Mouse (Mus musculus): ENCODE data around the gene Cyp4f16. TPM values are rescaled to one million over a fixed set of nuclear protein-coding genes. Genes with fewer than 3 reads are reported as not detected.
"Not testable (repeated sequence)": the region's sequence is repeated elsewhere in the genome, so short reads cannot be mapped to it uniquely, and the experiment has no call there.

Gene Cyp4f16
- polyA plus RNA-seq, 1 experiment from 2014 or later, result 23.9 TPM

GRCm38 (mm10) chr17:32554368-32554767 is 18.0 kb downstream of the Cyp4f16 start:
- ATAC-seq (ENCODE audit: low FRiP score, low read depth); H3K9me3 ChIP-seq; H3K27me3 ChIP-seq; H3K4me3 ChIP-seq; H3K9ac ChIP-seq; H3K36me3 ChIP-seq; H3K4me1 ChIP-seq; H3K27ac ChIP-seq; H3K4me2 ChIP-seq (replicated peaks): not testable (repeated sequence)
- WGBS, result 75% methylated on average over 9 of the region's 9 CpGs

- not testable (repeated sequence) for H3K4me2 ChIP-seq (replicated peaks); H3K4me1 ChIP-seq; H3K9ac ChIP-seq; H3K4me3 ChIP-seq; H3K27ac ChIP-seq; H3K27me3 ChIP-seq; ATAC-seq (ENCODE audit: low FRiP score, low read depth); H3K36me3 ChIP-seq
- H3K9me3 ChIP-seq, result peaks cover 11% of the 10 kb centered on the region
- 84% methylated on average over 2 of the region's 2 CpGs for WGBS
Measured at GRCm38 (mm10) chr17:32563301-32563700, 26.9 kb downstream of the Cyp4f16 start.

GRCm38 (mm10) chr17:32573286-32573685 is 36.9 kb downstream of the Cyp4f16 start:
- not testable (repeated sequence) for H3K4me2 ChIP-seq (replicated peaks); ATAC-seq (ENCODE audit: low FRiP score, low read depth); H3K27ac ChIP-seq; H3K27me3 ChIP-seq; H3K36me3 ChIP-seq; H3K4me1 ChIP-seq; H3K9me3 ChIP-seq; H3K4me3 ChIP-seq; H3K9ac ChIP-seq
- WGBS, result 73% methylated on average over 2 of the region's 2 CpGs

GRCm38 (mm10) chr17:32577496-32578186 is 41.3 kb downstream of the Cyp4f16 start:
- Histone ChIP-seq H3K36me3 (no peaks in the 10 kb centered on the region), H3K4me3 (no peak overlapping the region), H3K4me1 (no peaks in the 10 kb centered on the region; the same call in 1 of the 2 replicates), H3K27me3 (no peaks in the 10 kb centered on the region), H3K27ac (no peak overlapping the region), H3K4me2 (replicated peaks) (no peak overlapping the region), H3K9ac (no peak overlapping the region), H3K9me3 (no peaks in the 10 kb centered on the region)
- 47% methylated on average over 7 of the region's 7 CpGs for WGBS
- no peak for ATAC-seq (ENCODE audit: low FRiP score, low read depth)

- Histone ChIP-seq H3K27me3 (no peaks in the 10 kb centered on the region), H3K4me1 (no peaks in the 10 kb centered on the region)
Measured at GRCm38 (mm10) chr17:32596494-32596893, 60.1 kb downstream of the Cyp4f16 start.

More at GRCm38 (mm10) chr17:32596494-32596893, 60.1 kb downstream of the Cyp4f16 start:
- H3K9ac ChIP-seq, result no peak overlapping the region
- no peak overlapping the region for H3K4me2 ChIP-seq (replicated peaks)
- no peak overlapping the region for H3K4me3 ChIP-seq
- H3K27ac ChIP-seq, result no peak overlapping the region
- WGBS, result 85% methylated on average over 18 of the region's 18 CpGs
- no peak for ATAC-seq (ENCODE audit: low FRiP score, low read depth)
- H3K9me3 ChIP-seq, result peaks cover 6% of the 10 kb centered on the region; the same call in 1 of the 2 replicates
- H3K36me3 ChIP-seq, result no peaks in the 10 kb centered on the region

Other genes with a start within 250 kb of the Cyp4f16 start
- 110 and 123 TPM in 2 replicates for gene Akap8, start 215.3 kb upstream of the Cyp4f16 start, polyA plus RNA-seq (2015; fragmentation: Nextera tagmentation; extraction: Ambion mirVana)
- 106 and 116 TPM in 2 replicates for gene Akap8l, start 186.0 kb upstream of the Cyp4f16 start, polyA plus RNA-seq (2015; fragmentation: Nextera tagmentation; extraction: Ambion mirVana)
- 23.4 and 25.2 TPM in 2 replicates for gene Wiz, start 147.1 kb upstream of the Cyp4f16 start, polyA plus RNA-seq (2015; fragmentation: Nextera tagmentation; extraction: Ambion mirVana)
- 0.85 and 1.1 TPM in 2 replicates for gene Rasal3, start 133.0 kb upstream of the Cyp4f16 start, polyA plus RNA-seq (2015; fragmentation: Nextera tagmentation; extraction: Ambion mirVana)
- gene Pglyrp2, start 112.4 kb upstream of the Cyp4f16 start, polyA plus RNA-seq (2015; fragmentation: Nextera tagmentation; extraction: Ambion mirVana), result 0.09 TPM in 2 replicates
- gene Cyp4f39, start 83.8 kb upstream of the Cyp4f16 start, polyA plus RNA-seq (2015; fragmentation: Nextera tagmentation; extraction: Ambion mirVana), result 0.79 and 1.9 TPM in 2 replicates
- 16.3 and 17.7 TPM in 2 replicates for gene Cyp4f17, start 30.5 kb upstream of the Cyp4f16 start, polyA plus RNA-seq (2015; fragmentation: Nextera tagmentation; extraction: Ambion mirVana)
- not detected in 2 replicates for gene Cyp4f37, start 84.8 kb downstream of the Cyp4f16 start, polyA plus RNA-seq (2015; fragmentation: Nextera tagmentation; extraction: Ambion mirVana)
- gene Cyp4f40, start 122.3 kb downstream of the Cyp4f16 start, polyA plus RNA-seq (2015; fragmentation: Nextera tagmentation; extraction: Ambion mirVana), result not detected in 2 replicates
- gene Cyp4f15, start 149.1 kb downstream of the Cyp4f16 start, polyA plus RNA-seq (2015; fragmentation: Nextera tagmentation; extraction: Ambion mirVana), result 0.13 and 0.36 TPM in 2 replicates